Mouse (Mus musculus) CH12.LX (cell line): ENCODE results near the gene Jak1. TPM values are rescaled to one million over a fixed set of nuclear protein-coding genes. Genes with fewer than 3 reads are reported as not detected.

ENCODE experiments used
- DNase-seq: peaks from one replicate; pipeline ENCODE4 v3.0.0-alpha.2; 2013; ENCODE audit errors: extremely low read depth
- H3K27ac ChIP-seq: 2 replicates; pipeline ENCODE4 v1.5.1; 2012; ENCODE audit warnings: low read depth, mild to moderate bottlenecking, control low read depth, moderate library complexity; ENCODE audit not compliant: insufficient read depth
- H3K27me3 ChIP-seq: replicated peaks from 2 replicates; pipeline ENCODE3; 2012; ENCODE audit warnings: inconsistent platforms
- H3K36me3 ChIP-seq, 2 experiments: replicated peaks in 1 of 2; 2 replicates each; pipeline versions ENCODE3 to v1.6.1; 2012; ENCODE audit warnings: inconsistent platforms in 1 of 2, low read length in 1 of 2, mild to moderate bottlenecking in 1 of 2, mixed read lengths in 1 of 2, moderate library complexity in 1 of 2; ENCODE audit not compliant: control insufficient read depth in 1 of 2, insufficient read depth in 1 of 2
- H3K4me1 ChIP-seq, 2 experiments: 2 replicates each; pipeline ENCODE4 v1.6.1; 2012; ENCODE audit warnings: inconsistent platforms in 1 of 2, moderate library complexity in 1 of 2; ENCODE audit not compliant: insufficient read depth in 2 of 2, control insufficient read depth in 1 of 2
- H3K4me2 ChIP-seq: 2 replicates; pipeline ENCODE4 v1.6.1; 2012; ENCODE audit warnings: low read depth, mild to moderate bottlenecking, control low read depth; ENCODE audit not compliant: poor library complexity, insufficient read depth, severe bottlenecking
- H3K4me3 ChIP-seq, 3 experiments: fragments of 150-350 bp in 1 of 3; sonication (generic) in 1 of 3; replicated peaks in 1 of 3; 2 replicates each; pipeline versions ENCODE3 to v1.5.1; 2011 to 2012; ENCODE audit warnings: low read depth in 2 of 3, low read length in 2 of 3, mild to moderate bottlenecking in 2 of 3, moderate library complexity in 2 of 3, control low read depth in 1 of 3, improper control_type of control experiment in 1 of 3, inconsistent platforms in 1 of 3, mixed read lengths in 1 of 3; ENCODE audit not compliant: poor library complexity in 1 of 3
- H3K79me2 ChIP-seq: replicated peaks from 2 replicates; pipeline ENCODE4 v1.6.1; 2012; ENCODE audit warnings: mild to moderate bottlenecking, moderate library complexity; ENCODE audit not compliant: control insufficient read depth, poor library complexity, insufficient read depth, severe bottlenecking; ENCODE audit errors: extremely low read depth
- H3K9ac ChIP-seq: 2 replicates; pipeline ENCODE4 v1.6.1; 2012; ENCODE audit warnings: low read depth, mild to moderate bottlenecking, control low read depth, moderate library complexity; ENCODE audit not compliant: insufficient read depth
- H3K9me3 ChIP-seq: replicated peaks from 2 replicates; pipeline ENCODE3; 2012; ENCODE audit warnings: low read length, inconsistent platforms, mixed read lengths
- BHLHE40 ChIP-seq: IDR thresholded peaks from 2 replicates; pipeline ENCODE4 v1.6.1; 2011; ENCODE audit warnings: mild to moderate bottlenecking, low read depth, low read length, improper control_type of control experiment
- CTCF ChIP-seq, 2 experiments: IDR thresholded peaks in 1 of 2; conservative IDR thresholded peaks in 1 of 2; 2 replicates each; pipeline ENCODE4 v1.5.1; 2011 to 2012; ENCODE audit warnings: low read depth in 2 of 2, low read length in 2 of 2, improper control_type of control experiment in 1 of 2, inconsistent platforms in 1 of 2, mild to moderate bottlenecking in 1 of 2, moderate library complexity in 1 of 2
- ELF1 ChIP-seq: IDR thresholded peaks from 2 replicates; pipeline ENCODE4 v1.6.1; 2014; ENCODE audit warnings: low read depth, mild to moderate bottlenecking, inconsistent platforms, low read length, improper control_type of control experiment
- EP300 ChIP-seq: IDR thresholded peaks from 2 replicates; pipeline ENCODE4 v1.6.1; 2011; ENCODE audit warnings: low read length, improper control_type of control experiment
- ETS1 ChIP-seq: conservative IDR thresholded peaks from 2 replicates; pipeline ENCODE4 v1.6.1; 2012; ENCODE audit warnings: low read depth, mild to moderate bottlenecking, inconsistent platforms, low read length, improper control_type of control experiment, moderate library complexity
- JUND ChIP-seq: conservative IDR thresholded peaks from 2 replicates; pipeline ENCODE4 v1.6.1; 2011; ENCODE audit warnings: low read depth, low read length, improper control_type of control experiment
- KAT2A ChIP-seq: IDR thresholded peaks from 2 replicates; pipeline ENCODE4 v1.6.1; 2012; ENCODE audit warnings: low read length, improper control_type of control experiment, inconsistent platforms; ENCODE audit not compliant: insufficient replicate concordance
- MAFK ChIP-seq: IDR thresholded peaks from 2 replicates; pipeline ENCODE4 v1.6.1; 2011; ENCODE audit warnings: low read length, improper control_type of control experiment; ENCODE audit not compliant: insufficient replicate concordance
- MAX ChIP-seq: IDR thresholded peaks from 2 replicates; pipeline ENCODE4 v1.6.1; 2011; ENCODE audit warnings: low read length, improper control_type of control experiment
- NELFE ChIP-seq: IDR thresholded peaks from 2 replicates; pipeline ENCODE4 v1.6.1; 2011; ENCODE audit warnings: low read depth, low read length, improper control_type of control experiment
- NRF1 ChIP-seq: IDR thresholded peaks from 2 replicates; pipeline ENCODE4 v1.6.1; 2014; ENCODE audit warnings: low read depth, mild to moderate bottlenecking, inconsistent platforms, low read length, improper control_type of control experiment, moderate library complexity
- PAX5 ChIP-seq: IDR thresholded peaks from 2 replicates; pipeline ENCODE4 v1.6.1; 2012; ENCODE audit warnings: low read length, inconsistent platforms, mixed read lengths
- RAD21 ChIP-seq: IDR thresholded peaks from 2 replicates; pipeline ENCODE4 v1.6.1; 2011; ENCODE audit warnings: low read depth, mild to moderate bottlenecking, low read length, improper control_type of control experiment, moderate library complexity
- SIN3A ChIP-seq: IDR thresholded peaks from 2 replicates; pipeline ENCODE4 v1.6.1; 2012; ENCODE audit warnings: low read length, improper control_type of control experiment, inconsistent platforms
- SMC3 ChIP-seq: IDR thresholded peaks from 2 replicates; pipeline ENCODE4 v1.6.1; 2011; ENCODE audit warnings: low read depth, low read length, improper control_type of control experiment
- TBP ChIP-seq: conservative IDR thresholded peaks from 2 replicates; pipeline ENCODE4 v1.6.1; 2011; ENCODE audit warnings: low read depth, low read length, improper control_type of control experiment
- UBTF ChIP-seq: IDR thresholded peaks from 2 replicates; pipeline ENCODE4 v1.6.1; 2012; ENCODE audit warnings: low read depth, mild to moderate bottlenecking, inconsistent platforms, low read length, improper control_type of control experiment, moderate library complexity
- USF2 ChIP-seq: conservative IDR thresholded peaks from 2 replicates; pipeline ENCODE4 v1.6.1; 2011; ENCODE audit warnings: low read depth, low read length, improper control_type of control experiment
- ZKSCAN1 ChIP-seq: IDR thresholded peaks from 2 replicates; pipeline ENCODE4 v1.6.1; 2012; ENCODE audit warnings: low read depth, inconsistent platforms, low read length, improper control_type of control experiment, borderline replicate concordance
- ZMIZ1 ChIP-seq: IDR thresholded peaks from 2 replicates; pipeline ENCODE4 v1.6.1; 2012; ENCODE audit warnings: low read depth, mild to moderate bottlenecking, inconsistent platforms, low read length, improper control_type of control experiment
- ZNF384 ChIP-seq: IDR thresholded peaks from 2 replicates; pipeline ENCODE4 v1.6.1; 2012; ENCODE audit warnings: low read depth, low read length, improper control_type of control experiment, inconsistent platforms
- dilution Hi-C: fragments of 300-500 bp; cut with MboI; formaldehyde crosslinking; loops from 2 replicates; pipeline ENCODE4 v1.14.3; 2020; ENCODE audit warnings: low sequenced_read_pairs; ENCODE audit not compliant: extremely low pct_unique_long_range_greater_than_20kb, extremely low pct_ligation_motif_present
- in situ Hi-C: fragments of 300-500 bp; cut with MboI; formaldehyde crosslinking; loops from 3 replicates; pipeline ENCODE4 v1.14.3; 2019; ENCODE audit warnings: low sequenced_read_pairs, low pct_ligation_motif_present, low pct_unique_long_range_greater_than_20kb, mixed read lengths
- polyA plus RNA-seq: library from polyadenylated mRNA; unstranded; fragments of >175 nt; gene quantifications from 2 replicates; pipeline ENCODE4 v1.2.1, GENCODE M21; 2012; ENCODE audit warnings: low read depth; ENCODE audit not compliant: insufficient read length
- total RNA-seq, 2 experiments: library from RNA; depleted of rRNA; stranded (reverse); fragments of 300-350 nt in 1 of 2; fragments of >200 nt in 1 of 2; gene quantifications; 2 replicates each; pipeline ENCODE4 v1.2.3; 2012 to 2014

The Jak1 gene
- total and polyA plus RNA-seq, 3 experiments, result 28.6 to 51.4 (median 33.9) TPM

DNA sequence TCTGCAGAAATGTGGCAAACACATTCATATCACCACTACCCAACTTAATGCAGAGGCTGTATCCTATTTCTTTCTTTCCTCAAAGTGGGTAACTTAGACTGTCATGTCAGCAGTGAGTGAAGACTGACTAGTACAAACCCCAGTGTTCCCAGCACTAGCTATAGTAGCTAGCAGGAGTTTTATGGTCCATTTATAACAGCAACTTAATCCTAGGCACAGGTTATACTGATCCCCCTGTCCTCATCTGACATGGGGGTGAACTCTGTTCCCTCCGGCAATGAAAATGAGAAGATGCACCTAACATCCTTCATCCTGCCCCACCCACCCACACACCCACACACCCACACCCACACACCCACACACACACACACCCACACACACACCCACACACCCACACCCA lies 30.3 kb downstream of the Jak1 start:
- dilution Hi-C loops, result no loop called here
- H3K79me2 ChIP-seq, result no peaks in the 10 kb centered on the region
- no peaks in the 10 kb centered on the region for H3K27me3 ChIP-seq
- in situ Hi-C loops, result no loop called here
- no peak overlapping the region for H3K27ac ChIP-seq
- no peak for DNase-seq
- H3K4me2 ChIP-seq, result no peak overlapping the region
- H3K36me3 ChIP-seq, result peaks cover 0 to 9% of the 10 kb centered on the region in 2 experiments
- H3K4me1 ChIP-seq, result peaks cover 3 to 43% of the 10 kb centered on the region in 2 experiments; a peak in 3 of 4 replicates
- TF ChIP-seq ZMIZ1, result no peak
- no peak for TF ChIP-seq SMC3
- no peak for TF ChIP-seq NRF1
- no peak for TF ChIP-seq PAX5
- TF ChIP-seq ETS1, result no peak
- TF ChIP-seq, all 38 proteins: peak for 0
- Histone ChIP-seq H3K9ac (no peak overlapping the region), H3K4me3 (no peak overlapping the region), H3K9me3 (no peaks in the 10 kb centered on the region)

DNA sequence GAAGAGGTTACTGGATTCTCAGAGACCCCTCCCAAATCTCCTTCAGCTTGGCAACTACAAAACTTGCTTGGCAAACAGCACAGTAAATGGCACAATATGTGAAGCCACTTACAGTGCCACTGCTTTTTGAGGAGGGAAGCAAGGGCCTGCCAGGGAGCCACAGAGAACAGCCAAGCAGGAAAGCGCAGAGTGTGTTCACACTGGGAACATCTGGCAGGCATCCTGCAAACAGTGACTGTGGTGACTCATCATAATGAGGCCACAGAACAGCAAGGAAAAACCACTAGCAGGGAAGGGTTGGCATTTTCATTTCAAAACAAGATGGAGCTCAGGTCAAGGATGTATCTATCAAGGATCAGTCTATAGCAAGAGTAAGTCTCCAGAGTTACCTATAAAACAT lies 30.8 kb downstream of the Jak1 start:
- TF ChIP-seq SIN3A, result no peak
- no peak for TF ChIP-seq UBTF
- no peak for TF ChIP-seq RAD21
- no peak for TF ChIP-seq ZKSCAN1
- no peak for TF ChIP-seq ELF1
- TF ChIP-seq TBP, result no peak
- TF ChIP-seq JUND, result no peak
- no peak for TF ChIP-seq MAFK
- no peak for TF ChIP-seq ETS1
- TF ChIP-seq SMC3, result no peak
- TF ChIP-seq BHLHE40, result no peak
- no peak for TF ChIP-seq USF2
- no peak for TF ChIP-seq KAT2A
- no peak for TF ChIP-seq ZNF384
- no peak for TF ChIP-seq CTCF (conservative IDR thresholded peaks at IDR 0.05 in 1 of 2, IDR thresholded peaks at IDR 0.05 in 1 of 2; ENCODE audit: low read depth in 2 of 2, low read length in 2 of 2)
- no peak for TF ChIP-seq EP300
- no peak for TF ChIP-seq NELFE
- no peak for TF ChIP-seq MAX
- Histone ChIP-seq H3K36me3 (peaks cover 0 to 5% of the 10 kb centered on the region in 2 experiments), H3K4me1 (peaks cover 3 to 41% of the 10 kb centered on the region in 2 experiments; a peak in 3 of 4 replicates), H3K27me3 (no peaks in the 10 kb centered on the region), H3K4me2 (no peak overlapping the region), H3K9me3 (no peaks in the 10 kb centered on the region), H3K4me3 (no peak overlapping the region), H3K27ac (no peak overlapping the region), H3K79me2 (no peaks in the 10 kb centered on the region), H3K9ac (no peak overlapping the region)
- DNase-seq, result no peak
- dilution Hi-C loops, result no loop called here
- in situ Hi-C loops, result no loop called here
